Comparison of ENCODE assay signal across 8 mouse cellular contexts in the genomic region with DNA sequence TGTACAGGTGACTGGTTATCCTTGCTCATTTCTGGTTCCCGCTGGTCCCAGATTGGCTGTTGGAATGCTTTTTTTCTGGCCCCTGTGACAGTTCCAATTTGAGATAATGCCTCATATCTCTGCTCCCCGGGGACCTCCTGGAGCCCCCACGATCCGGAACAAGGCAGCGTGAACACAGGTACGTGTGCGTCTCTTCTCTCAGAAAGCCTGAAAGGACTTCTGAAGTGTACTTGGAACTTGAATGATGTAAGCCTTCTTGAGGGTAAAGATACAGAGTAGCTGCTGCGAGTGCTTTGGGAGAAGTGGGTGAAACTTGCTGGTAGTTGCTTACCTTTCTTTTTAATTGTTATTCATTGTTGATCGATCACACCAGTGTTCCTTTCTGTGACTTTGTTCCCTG. TPM values are rescaled to one million over a fixed set of nuclear protein-coding genes. Genes with fewer than 3 reads are reported as not detected.
DNase-seq lines count a peak whose midpoint lies in the region; ATAC-seq and TF ChIP-seq lines count a peak whose summit lies in the region.

No protein-coding gene starts in this region.

- H3K4me3 ChIP-seq in kidney, adult 2 months (ENCODE audit: insufficient read depth, low read depth, low read length) = peak overlapping the region; percentile 91
- peak overlapping the region; percentile 83 for H3K4me3 ChIP-seq in embryonic facial prominence, embryonic 10.5 days
- peak overlapping the region; percentile 86 for H3K4me3 ChIP-seq in limb, embryonic 10.5 days
- H3K4me3 ChIP-seq in midbrain, postnatal 0 days (ENCODE audit: low read depth, low read length) = peak overlapping the region; percentile 87

- intact Hi-C loops in gastrocnemius, postnatal 14 days (cut with DNase I; ENCODE audit: low total_unique reads) = no loop called here

- peak overlapping the region; percentile 89 for H3K4me2 ChIP-seq in midbrain, postnatal 0 days (ENCODE audit: low read depth, low read length, poor library complexity, severe bottlenecking)

- TF ChIP-seq POLR2A in kidney, adult 2 months (IDR thresholded peaks at IDR 0.05; ENCODE audit: low read depth, low read length) = no peak

- no peak for TF ChIP-seq CTCF in kidney, adult 2 months (conservative IDR thresholded peaks at IDR 0.05; ENCODE audit: insufficient read depth, insufficient read length, low read depth, low read length)
- TF ChIP-seq CTCF in midbrain, postnatal 0 days (IDR thresholded peaks at IDR 0.05) = no peak

- no peaks in the 10 kb centered on the region for H3K36me3 ChIP-seq in kidney, adult 2 months (ENCODE audit: control insufficient read depth, insufficient read depth, low read length)
- H3K36me3 ChIP-seq in embryonic facial prominence, embryonic 10.5 days (replicated peaks) = peaks cover 47% of the 10 kb centered on the region
- H3K36me3 ChIP-seq in limb, embryonic 10.5 days = peaks cover 47% of the 10 kb centered on the region
- H3K36me3 ChIP-seq in midbrain, postnatal 0 days (ENCODE audit: insufficient read depth, low read length) = peaks cover 25% of the 10 kb centered on the region

- peaks cover 13% of the 10 kb centered on the region; the same call in 1 of the 2 replicates for H3K4me1 ChIP-seq in kidney, adult 2 months (ENCODE audit: control insufficient read depth, insufficient read depth, low read length)
- peaks cover 25% of the 10 kb centered on the region for H3K4me1 ChIP-seq in embryonic facial prominence, embryonic 10.5 days
- peaks cover 17% of the 10 kb centered on the region for H3K4me1 ChIP-seq in limb, embryonic 10.5 days
- H3K4me1 ChIP-seq in midbrain, postnatal 0 days (ENCODE audit: insufficient read depth, low read length) = peaks cover 9% of the 10 kb centered on the region; the same call in 1 of the 2 replicates

- DNase-seq in kidney, adult 2 months = no peak
- DNase-seq in kidney, postnatal 10 days = no peak
- no peak for DNase-seq in embryonic facial prominence, embryonic 10.5 days (ENCODE audit: low spot score)
- DNase-seq in limb, embryonic 10.5 days (ENCODE audit: low spot score) = no peak
- no peak for DNase-seq in midbrain, postnatal 0 days (ENCODE audit: low spot score)
- no peak for DNase-seq in gastrocnemius, postnatal 14 days
- DNase-seq in T-cell, adult 2 months (ENCODE audit: low spot score) = no peak
- DNase-seq in thymus, postnatal 0 days (ENCODE audit: low spot score) = no peak

- H3K9me3 ChIP-seq in embryonic facial prominence, embryonic 10.5 days = no peaks in the 10 kb centered on the region
- H3K9me3 ChIP-seq in limb, embryonic 10.5 days (replicated peaks) = no peaks in the 10 kb centered on the region
- no peaks in the 10 kb centered on the region for H3K9me3 ChIP-seq in midbrain, postnatal 0 days (ENCODE audit: low read length)

- H3K27me3 ChIP-seq in kidney, adult 2 months (replicated peaks; ENCODE audit: control insufficient read depth, insufficient read depth, low read length) = no peaks in the 10 kb centered on the region
- no peaks in the 10 kb centered on the region for H3K27me3 ChIP-seq in embryonic facial prominence, embryonic 10.5 days (replicated peaks; ENCODE audit: low read depth, poor library complexity, severe bottlenecking)
- H3K27me3 ChIP-seq in limb, embryonic 10.5 days (ENCODE audit: low read depth, poor library complexity, severe bottlenecking) = no peaks in the 10 kb centered on the region
- H3K27me3 ChIP-seq in midbrain, postnatal 0 days (ENCODE audit: insufficient read depth, low read length) = no peaks in the 10 kb centered on the region

- peak overlapping the region; percentile 81 for H3K27ac ChIP-seq in kidney, adult 2 months (ENCODE audit: insufficient read depth, low read depth, low read length)
- no peak overlapping the region for H3K27ac ChIP-seq in embryonic facial prominence, embryonic 10.5 days (replicated peaks)
- H3K27ac ChIP-seq in limb, embryonic 10.5 days = no peak overlapping the region; the same call in 1 of the 2 replicates
- no peak overlapping the region for H3K27ac ChIP-seq in midbrain, postnatal 0 days (ENCODE audit: low read depth, low read length)

- WGBS in kidney, adult 2 months = 23% methylated on average over 9 of the region's 9 CpGs
- WGBS in embryonic facial prominence, embryonic 10.5 days = 59% methylated on average over 9 of the region's 9 CpGs
- WGBS in limb, embryonic 10.5 days = 55% methylated on average over 9 of the region's 9 CpGs
- 50% methylated on average over 9 of the region's 9 CpGs for WGBS in midbrain, postnatal 0 days

- H3K9ac ChIP-seq in midbrain, postnatal 0 days (replicated peaks; ENCODE audit: low read length, poor library complexity, severe bottlenecking) = peak overlapping the region; percentile 82; the same call in 1 of the 2 replicates

- ATAC-seq in midbrain, postnatal 0 days (ENCODE audit: low FRiP score) = no peak

RNA-seq across cellular contexts. Expression of a gene that starts 1.1 kb away (rescaled TPM):
- 58.9 and 67.7 TPM in 2 replicates for polyA plus RNA-seq in kidney, adult 2 months (2012; rRNA removed)
- polyA plus RNA-seq in embryonic facial prominence, embryonic 10.5 days (2016; fragmentation: Nextera tagmentation; extraction: Ambion mirVana) = 68.7 and 70.8 TPM in 2 replicates
- 69.0 and 75.1 TPM in 2 replicates for polyA plus RNA-seq in limb, embryonic 10.5 days (2016; fragmentation: Nextera tagmentation; extraction: Ambion mirVana)
- 77.0 and 94.9 TPM in 2 replicates for total RNA-seq in midbrain, postnatal 0 days (2014; rRNA removed)
- 109 and 110 TPM in 2 replicates for polyA plus RNA-seq in midbrain, postnatal 0 days (2015; fragmentation: Nextera tagmentation; extraction: Ambion mirVana)
- 1 to 10 TPM; 5.9 to 9.4 TPM for total RNA-seq in gastrocnemius, postnatal 14 days (2021)
- polyA plus RNA-seq in thymus, postnatal 0 days (2015; fragmentation: Nextera tagmentation; extraction: Ambion mirVana) = 43.9 and 50.6 TPM in 2 replicates

RNA-seq across cellular contexts. Expression of a gene that starts 9.8 kb away (rescaled TPM):
- polyA plus RNA-seq in kidney, adult 2 months (2012; rRNA removed) = 51.5 and 63.2 TPM in 2 replicates
- polyA plus RNA-seq in embryonic facial prominence, embryonic 10.5 days (2016; fragmentation: Nextera tagmentation; extraction: Ambion mirVana) = 52.0 and 57.5 TPM in 2 replicates
- 48.4 and 62.3 TPM in 2 replicates for polyA plus RNA-seq in limb, embryonic 10.5 days (2016; fragmentation: Nextera tagmentation; extraction: Ambion mirVana)
- 36.5 and 45.9 TPM in 2 replicates for total RNA-seq in midbrain, postnatal 0 days (2014; rRNA removed)
- polyA plus RNA-seq in midbrain, postnatal 0 days (2015; fragmentation: Nextera tagmentation; extraction: Ambion mirVana) = 31.3 and 32.6 TPM in 2 replicates
- total RNA-seq in gastrocnemius, postnatal 14 days (2021) = 10 to 100 TPM in 1 of 2 experiments, 1 to 10 TPM in 1; 9.6 to 11.8 TPM
- polyA plus RNA-seq in thymus, postnatal 0 days (2015; fragmentation: Nextera tagmentation; extraction: Ambion mirVana) = 34.2 and 34.3 TPM in 2 replicates

RNA-seq across cellular contexts. Expression of a gene that starts 16.6 kb away (rescaled TPM):
- 47.8 and 53.4 TPM in 2 replicates for polyA plus RNA-seq in kidney, adult 2 months (2012; rRNA removed)
- 106 and 107 TPM in 2 replicates for polyA plus RNA-seq in embryonic facial prominence, embryonic 10.5 days (2016; fragmentation: Nextera tagmentation; extraction: Ambion mirVana)
- polyA plus RNA-seq in limb, embryonic 10.5 days (2016; fragmentation: Nextera tagmentation; extraction: Ambion mirVana) = 107 and 125 TPM in 2 replicates
- 59.5 and 65.9 TPM in 2 replicates for total RNA-seq in midbrain, postnatal 0 days (2014; rRNA removed)
- 81.0 and 82.6 TPM in 2 replicates for polyA plus RNA-seq in midbrain, postnatal 0 days (2015; fragmentation: Nextera tagmentation; extraction: Ambion mirVana)
- 10 to 100 TPM; 13.1 to 13.7 TPM for total RNA-seq in gastrocnemius, postnatal 14 days (2021)
- 39.5 and 42.7 TPM in 2 replicates for polyA plus RNA-seq in thymus, postnatal 0 days (2015; fragmentation: Nextera tagmentation; extraction: Ambion mirVana)

RNA-seq across cellular contexts. Expression of a gene that starts 20.0 kb away (rescaled TPM):
- 374 and 559 TPM in 2 replicates for polyA plus RNA-seq in kidney, adult 2 months (2012; rRNA removed)
- 269 and 279 TPM in 2 replicates for polyA plus RNA-seq in embryonic facial prominence, embryonic 10.5 days (2016; fragmentation: Nextera tagmentation; extraction: Ambion mirVana)
- 308 and 312 TPM in 2 replicates for polyA plus RNA-seq in limb, embryonic 10.5 days (2016; fragmentation: Nextera tagmentation; extraction: Ambion mirVana)
- 224 and 230 TPM in 2 replicates for total RNA-seq in midbrain, postnatal 0 days (2014; rRNA removed)
- 221 and 244 TPM in 2 replicates for polyA plus RNA-seq in midbrain, postnatal 0 days (2015; fragmentation: Nextera tagmentation; extraction: Ambion mirVana)
- total RNA-seq in gastrocnemius, postnatal 14 days (2021) = 100 to 1,000 TPM; 580 to 737 TPM
- 215 and 218 TPM in 2 replicates for polyA plus RNA-seq in thymus, postnatal 0 days (2015; fragmentation: Nextera tagmentation; extraction: Ambion mirVana)

RNA-seq across cellular contexts. Expression of a gene that starts 21.0 kb away (rescaled TPM):
- polyA plus RNA-seq in kidney, adult 2 months (2012; rRNA removed) = 1.2 and 1.5 TPM in 2 replicates
- polyA plus RNA-seq in embryonic facial prominence, embryonic 10.5 days (2016; fragmentation: Nextera tagmentation; extraction: Ambion mirVana) = 11.8 and 12.7 TPM in 2 replicates
- polyA plus RNA-seq in limb, embryonic 10.5 days (2016; fragmentation: Nextera tagmentation; extraction: Ambion mirVana) = 7.3 and 10.5 TPM in 2 replicates
- total RNA-seq in midbrain, postnatal 0 days (2014; rRNA removed) = 5.2 and 8.2 TPM in 2 replicates
- polyA plus RNA-seq in midbrain, postnatal 0 days (2015; fragmentation: Nextera tagmentation; extraction: Ambion mirVana) = 3.4 and 4.2 TPM in 2 replicates
- 1 to 10 TPM; 2.4 to 3.1 TPM for total RNA-seq in gastrocnemius, postnatal 14 days (2021)
- polyA plus RNA-seq in thymus, postnatal 0 days (2015; fragmentation: Nextera tagmentation; extraction: Ambion mirVana) = 0.68 and 0.86 TPM in 2 replicates
